Mouse (Mus musculus) stomach, embryonic 16.5 days (tissue): ENCODE measurements at regions not wholly inside any gene's neighbourhood (a gene's known extent, or its start where the extent isn't known, plus 50 kb on each side); places are given as distances from the start of the nearest gene placed in this dataset.

Source experiments
- ATAC-seq: fragments of 200-750 bp; cut with Nextera tagmentation; 2 replicates; pipeline ENCODE4 v1.8.0; 2017; ENCODE audit warnings: moderate number of reproducible peaks, moderate TSS enrichment; ENCODE audit not compliant: insufficient read depth, low FRiP score
- H3K27ac ChIP-seq: fragments of 300-500 bp; sonication (generic); 2 replicates; pipeline ENCODE4 v1.5.1; 2014; ENCODE audit warnings: low read length
- H3K27me3 ChIP-seq: fragments of 300-500 bp; sonication (generic); 2 replicates; pipeline ENCODE4 v1.6.1; 2014; ENCODE audit warnings: low read length, control low read depth, mixed read lengths; ENCODE audit not compliant: control insufficient read depth, insufficient read depth
- H3K36me3 ChIP-seq: fragments of 300-500 bp; sonication (generic); 2 replicates; pipeline ENCODE4 v1.6.1; 2014; ENCODE audit warnings: low read length; ENCODE audit not compliant: control insufficient read depth, insufficient read depth
- H3K4me1 ChIP-seq: fragments of 300-500 bp; sonication (generic); 2 replicates; pipeline ENCODE4 v1.6.1; 2014; ENCODE audit warnings: low read length, control low read depth, mixed read lengths; ENCODE audit not compliant: control insufficient read depth, insufficient read depth
- H3K4me2 ChIP-seq: fragments of 300-500 bp; sonication (generic); 2 replicates; pipeline ENCODE4 v1.6.1; 2014; ENCODE audit warnings: low read depth, low read length, mixed read lengths
- H3K4me3 ChIP-seq: fragments of 300-500 bp; sonication (generic); replicated peaks from 2 replicates; pipeline ENCODE4 v1.5.1; 2014; ENCODE audit warnings: mild to moderate bottlenecking, low read length
- H3K9ac ChIP-seq: fragments of 300-500 bp; sonication (generic); 2 replicates; pipeline ENCODE4 v1.6.1; 2014; ENCODE audit warnings: low read length
- H3K9me3 ChIP-seq: fragments of 300-500 bp; sonication (generic); replicated peaks from 2 replicates; pipeline ENCODE4 v1.6.1; 2016; ENCODE audit warnings: low read length, control low read depth; ENCODE audit not compliant: control insufficient read depth
- WGBS: fragments of 180-500 bp; shearing (Covaris S2); extraction: QIAGEN DNeasy Blood & Tissue Kit; methylation state at CpG from one replicate; pipeline ENCODE4 v1.1.7; 2014; 5-methylcytosine and 5-hydroxymethylcytosine counted together

- no peaks in the 10 kb centered on the region for H3K27me3 ChIP-seq
- no peaks in the 10 kb centered on the region for H3K36me3 ChIP-seq
- no peaks in the 10 kb centered on the region for H3K9me3 ChIP-seq
- H3K4me3 ChIP-seq, result no peak overlapping the region
- H3K4me1 ChIP-seq, result no peaks in the 10 kb centered on the region
- H3K27ac ChIP-seq, result no peak overlapping the region
- no peak overlapping the region for H3K4me2 ChIP-seq
- WGBS, result 62% methylated on average over 2 of the region's 2 CpGs
- no peak for ATAC-seq
- H3K9ac ChIP-seq, result no peak overlapping the region
Measured at GRCm38 (mm10) chr1:7548261-7548660, 2740.6 kb downstream of the Gm37988 start.

- no peak overlapping the region for H3K4me2 ChIP-seq
- ATAC-seq, result no peak
Measured at GRCm38 (mm10) chr1:7574787-7575186, 2767.1 kb downstream of the Gm37988 start.

GRCm38 (mm10) chr1:7586409-7586808 lies 2778.7 kb downstream of the Gm37988 start:
- no peaks in the 10 kb centered on the region for H3K36me3 ChIP-seq
- no peaks in the 10 kb centered on the region for H3K9me3 ChIP-seq
- H3K9ac ChIP-seq, result no peak overlapping the region
- no peak overlapping the region for H3K27ac ChIP-seq
- H3K27me3 ChIP-seq, result no peaks in the 10 kb centered on the region
- 61% methylated on average over 3 of the region's 3 CpGs for WGBS
- no peaks in the 10 kb centered on the region for H3K4me1 ChIP-seq
- H3K4me2 ChIP-seq, result no peak overlapping the region
- ATAC-seq, result no peak
- no peak overlapping the region for H3K4me3 ChIP-seq

More at GRCm38 (mm10) chr1:7574787-7575186, 2767.1 kb downstream of the Gm37988 start:
- Histone ChIP-seq H3K27me3 (no peaks in the 10 kb centered on the region), H3K9ac (no peak overlapping the region), H3K4me3 (no peak overlapping the region), H3K9me3 (no peaks in the 10 kb centered on the region), H3K27ac (no peak overlapping the region), H3K36me3 (no peaks in the 10 kb centered on the region), H3K4me1 (no peaks in the 10 kb centered on the region)
- WGBS, result 98% methylated on average over 1 of the region's 1 CpGs

- Histone ChIP-seq H3K4me2 (no peak overlapping the region), H3K9ac (no peak overlapping the region), H3K36me3 (no peaks in the 10 kb centered on the region), H3K9me3 (no peaks in the 10 kb centered on the region), H3K4me3 (no peak overlapping the region), H3K4me1 (no peaks in the 10 kb centered on the region), H3K27me3 (no peaks in the 10 kb centered on the region), H3K27ac (no peak overlapping the region)
- no peak for ATAC-seq
Measured at GRCm38 (mm10) chr1:7591327-7591726, 2783.6 kb downstream of the Gm37988 start.
